Mouse (Mus musculus) right cerebral cortex, adult 2 months (tissue): ENCODE results near the gene Wtip.
"Not testable (repeated sequence)": the region's sequence is repeated elsewhere in the genome, so short reads cannot be mapped to it uniquely, and the experiment has no call there.

Experiments used
- DNase-seq, 2 experiments: peaks; one replicate each; pipeline ENCODE4 v3.0.0; 2021 to 2022; ENCODE audit warnings: low spot score in 2 of 2

The Wtip gene

DNA sequence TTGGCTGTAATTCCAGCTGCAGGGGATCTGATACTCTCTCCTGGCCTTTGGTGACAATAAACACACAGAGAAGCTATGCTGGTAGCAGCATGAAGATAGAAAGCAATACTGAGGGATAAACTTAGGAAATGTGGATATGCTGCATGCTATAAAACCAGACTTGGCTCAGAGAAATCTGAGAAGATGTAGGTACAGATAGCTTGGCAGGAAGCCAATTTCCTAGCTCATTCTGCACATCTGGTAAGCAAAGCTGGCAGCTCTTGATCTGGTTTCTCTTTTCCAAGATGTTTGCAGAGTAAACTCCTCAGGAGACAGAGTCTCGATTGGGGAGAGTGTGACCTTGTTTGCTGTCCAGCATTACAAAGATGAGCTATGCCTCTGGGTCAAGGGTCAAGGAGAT, 12.4 kb downstream of the Wtip start:
- DNase-seq: not testable (repeated sequence)

DNA sequence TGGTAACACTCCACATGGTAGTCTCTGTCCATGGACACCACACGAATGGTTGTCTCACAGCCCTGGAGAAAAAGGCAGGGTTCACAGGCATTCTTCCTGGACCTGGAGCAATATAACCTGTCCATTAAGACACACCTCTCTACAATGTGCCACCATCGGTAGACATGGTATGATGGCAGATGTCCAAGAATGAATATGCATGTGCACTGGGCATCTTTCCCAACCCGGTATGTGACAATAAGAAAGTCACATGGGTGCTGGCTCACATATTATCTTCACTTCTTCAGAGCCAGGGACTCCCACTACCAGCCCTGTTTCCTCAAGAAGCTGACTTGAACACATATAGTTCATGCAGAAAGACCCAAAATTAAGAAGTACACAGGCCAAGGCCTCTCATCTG, 16.5 kb downstream of the Wtip start:
- no peak for DNase-seq

DNA sequence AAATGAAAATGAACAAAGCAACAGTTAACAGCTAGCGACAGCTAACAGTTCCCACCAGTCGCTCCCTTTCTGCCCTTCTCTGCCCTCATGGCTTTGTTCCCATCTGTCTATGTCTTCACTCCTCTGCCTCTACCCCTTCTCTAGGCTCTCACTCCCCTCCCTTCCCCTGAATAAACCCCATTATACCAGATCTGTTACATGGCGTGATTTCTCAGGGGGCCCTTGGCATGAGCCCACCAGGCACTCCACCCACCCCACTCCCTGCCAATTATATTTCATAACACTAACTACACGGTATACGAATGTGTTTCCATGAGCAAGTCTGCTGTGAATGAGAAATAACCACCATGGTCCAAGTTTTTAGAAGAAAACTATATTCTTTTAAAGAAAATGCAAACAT, 23.9 kb downstream of the Wtip start:
- no peak for DNase-seq

DNA sequence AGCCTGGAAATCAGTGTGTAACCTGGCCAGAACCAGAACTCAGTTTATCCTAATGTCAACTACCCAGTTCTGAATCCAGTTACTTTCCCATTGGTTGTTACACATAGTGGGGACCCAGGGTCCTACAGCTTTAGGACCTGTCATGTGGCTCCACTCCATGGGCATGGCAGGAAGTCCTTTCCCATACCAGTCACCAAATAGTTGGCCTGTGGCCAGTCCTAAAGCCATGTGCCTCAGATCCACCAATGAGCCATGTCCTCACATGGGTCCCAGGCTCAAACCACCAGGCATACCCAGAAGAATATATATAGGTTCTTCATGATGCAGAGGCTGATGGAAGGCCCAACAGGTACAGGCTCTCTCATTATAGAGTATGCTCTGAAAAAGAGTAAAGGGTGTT, 31.8 kb downstream of the Wtip start:
- no peak for DNase-seq

DNA sequence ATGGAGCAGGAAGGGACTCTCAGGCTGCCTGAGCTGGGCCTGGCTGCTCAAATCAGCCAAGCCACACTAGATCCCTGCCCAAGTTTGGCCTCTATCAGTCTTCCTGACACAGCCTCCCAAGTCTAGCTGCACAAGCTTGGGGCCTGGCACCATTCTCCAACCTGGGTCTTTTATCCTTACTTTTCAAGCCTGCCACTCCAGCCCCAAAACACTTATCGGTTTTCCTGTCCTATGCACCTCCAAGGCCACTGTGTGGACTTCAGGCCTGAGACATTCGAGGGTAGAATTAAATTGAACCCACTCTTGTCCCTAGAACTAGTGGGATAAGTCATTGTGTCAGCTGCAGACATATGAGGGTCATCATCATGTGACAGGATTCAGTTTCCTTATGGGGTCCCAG, 33.1 kb downstream of the Wtip start:
- no peak for DNase-seq

DNA sequence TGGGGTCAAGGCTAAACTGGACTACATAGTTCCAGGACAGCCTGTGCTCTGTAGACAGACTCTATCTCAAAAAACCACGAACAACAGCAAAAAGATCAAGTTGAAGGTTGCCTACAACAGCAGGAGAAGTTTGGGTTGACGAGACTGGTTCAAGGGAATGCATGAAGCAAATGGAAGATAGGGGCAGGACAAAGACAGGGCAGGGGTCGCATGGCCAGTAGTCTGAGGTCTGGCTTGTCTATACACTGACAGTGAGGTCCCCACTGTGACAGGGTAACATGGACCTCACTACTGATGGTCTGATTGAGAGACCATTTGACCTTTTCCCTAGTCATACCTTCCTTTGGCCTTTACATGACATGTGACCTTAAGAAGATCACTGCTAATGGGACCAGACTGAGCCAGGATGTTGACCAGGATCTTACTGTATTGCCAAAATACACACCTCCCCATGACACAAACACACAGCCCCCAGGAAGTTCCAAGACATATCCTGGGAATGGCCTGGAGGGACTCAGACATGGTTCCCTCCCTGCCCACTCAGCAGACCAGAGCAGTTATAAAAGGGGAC, 38.1 kb downstream of the Wtip start, which contains the start of gene Scgb1b30:
Gene Scgb1b30, plus strand, starts transcription at position 521 of the 571 bp plus-strand sequence.
- no peak for DNase-seq

DNA sequence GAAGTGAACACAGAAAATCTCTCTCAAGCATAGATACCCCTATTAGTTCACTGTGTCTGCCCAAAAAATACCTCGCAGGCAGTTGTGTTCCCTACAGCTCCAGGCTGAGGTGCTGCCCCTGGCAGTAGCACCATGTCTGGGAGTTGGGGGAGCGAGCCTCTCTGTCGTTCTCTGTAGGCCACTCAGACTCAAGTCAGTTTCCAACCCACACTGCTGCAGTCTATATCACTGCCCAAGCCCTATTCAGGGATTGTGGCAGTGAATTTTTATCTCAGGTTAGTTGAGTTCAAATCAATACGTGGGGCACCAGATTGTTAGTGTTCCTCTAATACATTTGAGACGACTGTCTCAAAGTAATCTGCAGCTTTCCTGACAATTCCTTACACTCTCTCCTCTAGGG, 64.9 kb downstream of the Wtip start:
- not testable (repeated sequence) for DNase-seq
